13 mouse cellular contexts compared by ENCODE assay signal in genomic region chr3:138240411-138240810, GRCm38 (mm10). TPM values are rescaled to one million over a fixed set of nuclear protein-coding genes. Genes with fewer than 3 reads are reported as not detected.
DNase-seq lines count a peak whose midpoint lies in the region; ATAC-seq and TF ChIP-seq lines count a peak whose summit lies in the region.
"Had no signal": no experiment of that assay in that cellular context is flagged by ENCODE, and none has a peak within 500 bp of the region (broad histone marks: within the 10 kb centered on the region; RNA-seq: fewer than 3 reads in every experiment).

No protein-coding gene starts in this region.

- TF ChIP-seq CTCF in kidney, postnatal 0 days (IDR thresholded peaks at IDR 0.05; ENCODE audit: low read depth) = peak; percentile 76

- 65% methylated on average over 3 of the region's 3 CpGs for WGBS in kidney, postnatal 0 days

- no peaks in the 10 kb centered on the region for H3K36me3 ChIP-seq in kidney, postnatal 0 days (ENCODE audit: insufficient read depth, low read length)
- H3K36me3 ChIP-seq: liver, embryonic 13.5 days had no signal

- H3K4me3 ChIP-seq in kidney, postnatal 0 days (replicated peaks; ENCODE audit: low read depth, low read length) = no peak overlapping the region
- H3K4me3 ChIP-seq in brown adipose tissue, adult 24 weeks (ENCODE audit: insufficient read depth, low read depth, low read length) = no peak overlapping the region
- H3K4me3 ChIP-seq: liver, embryonic 13.5 days had no signal

- peak; percentile 21 for DNase-seq in embryo, embryonic 11 days
- no peak for DNase-seq in embryo, embryonic 9.5 days (ENCODE audit: extremely low spot score)
- DNase-seq in kidney, postnatal 0 days (ENCODE audit: low spot score) = peak; percentile 76
- DNase-seq in kidney, adult 11 months = no peak
- peak; percentile 85 for DNase-seq in 416B (ENCODE audit: low read depth)
- DNase-seq in spleen, postnatal 14 days (ENCODE audit: low spot score in 2 of 2) = no peak
- DNase-seq in layer of hippocampus, adult 8-10 months (ENCODE audit: low spot score in 2 of 2) = no peak
- DNase-seq: cerebellum, adult 18-20 months; gastrocnemius, postnatal 14 days; heart, postnatal 4 days; liver, embryonic 13.5 days had no signal

- H3K27ac ChIP-seq in kidney, postnatal 0 days = no peak overlapping the region
- H3K27ac ChIP-seq in brown adipose tissue, adult 24 weeks (replicated peaks; ENCODE audit: low read depth, low read length) = peak overlapping the region; percentile 88; the same call in 1 of the 2 replicates
- H3K27ac ChIP-seq: liver, embryonic 13.5 days had no signal

- H3K4me2 ChIP-seq in kidney, postnatal 0 days (ENCODE audit: low read length) = no peak overlapping the region
- H3K4me2 ChIP-seq: liver, embryonic 13.5 days had no signal

- no peak for ATAC-seq in kidney, postnatal 0 days (replicated peaks; ENCODE audit: low FRiP score, low read depth)

- peaks cover 18% of the 10 kb centered on the region for H3K4me1 ChIP-seq in kidney, postnatal 0 days (replicated peaks; ENCODE audit: insufficient read depth, low read length)
- H3K4me1 ChIP-seq in brown adipose tissue, adult 24 weeks (ENCODE audit: control insufficient read depth, insufficient read depth, insufficient read length, low read length) = peaks cover 9% of the 10 kb centered on the region; the same call in 1 of the 2 replicates
- H3K4me1 ChIP-seq: liver, embryonic 13.5 days had no signal

- no peaks in the 10 kb centered on the region for H3K27me3 ChIP-seq in kidney, postnatal 0 days (ENCODE audit: insufficient read depth, low read length)
- H3K27me3 ChIP-seq: liver, embryonic 13.5 days had no signal

- H3K9me3 ChIP-seq in kidney, postnatal 0 days (replicated peaks; ENCODE audit: low read length) = no peaks in the 10 kb centered on the region
- H3K9me3 ChIP-seq: liver, embryonic 13.5 days had no signal

- no peak overlapping the region for H3K9ac ChIP-seq in kidney, postnatal 0 days (ENCODE audit: low read depth, low read length)
- H3K9ac ChIP-seq: liver, embryonic 13.5 days had no signal

RNA-seq across cellular contexts. Expression of gene Adh1, which starts 20.4 kb away (rescaled TPM):
- 147 and 160 TPM in 2 replicates for polyA plus RNA-seq in kidney, postnatal 0 days (2015; fragmentation: Nextera tagmentation; extraction: Ambion mirVana)
- polyA plus RNA-seq in brown adipose tissue, adult 24 weeks (2012; ENCODE audit: insufficient read depth, insufficient read length, missing spikeins) = 171 and 175 TPM in 2 replicates
- 1 to 10 TPM; 1.1 to 2.1 (median 1.8) TPM for total RNA-seq in layer of hippocampus, adult 8-10 months (2022)

RNA-seq across cellular contexts. Expression of gene Adh7, which starts 22.9 kb away (rescaled TPM):
- polyA plus RNA-seq in kidney, postnatal 0 days (2015; fragmentation: Nextera tagmentation; extraction: Ambion mirVana) = 0.55 and 0.88 TPM in 2 replicates
- 0.83 and 1.2 TPM in 2 replicates for polyA plus RNA-seq in brown adipose tissue, adult 24 weeks (2012; ENCODE audit: insufficient read depth, insufficient read length, missing spikeins)
- total RNA-seq in layer of hippocampus, adult 8-10 months (2022) = under 1 TPM in 3 of 4 experiments, not detected in 1; 0.13 to 0.27 (median 0.21) TPM
- total RNA-seq: heart, postnatal 4 days had no signal

RNA-seq across cellular contexts. Expression of gene 4930579F01Rik, which starts 46.8 kb away (rescaled TPM):
- polyA plus RNA-seq in kidney, postnatal 0 days (2015; fragmentation: Nextera tagmentation; extraction: Ambion mirVana) = 0.14 and 0.40 TPM in 2 replicates
- polyA plus RNA-seq in brown adipose tissue, adult 24 weeks (2012; ENCODE audit: insufficient read depth, insufficient read length, missing spikeins) = not detected in 2 replicates
- not detected for total RNA-seq in layer of hippocampus, adult 8-10 months (2022)
- total RNA-seq: gastrocnemius, postnatal 14 days; heart, postnatal 4 days; layer of hippocampus, postnatal 14 days had no signal
- polyA plus RNA-seq: liver, embryonic 13.5 days had no signal

Comparison
In these comparisons a context has a peak if more than half of its experiments do, and no peak if none do; other contexts are left out.
1. DNase-seq: peak in embryo, embryonic 11 days (single experiment), kidney, postnatal 0 days (single experiment) and 416B (single experiment); none in embryo, embryonic 9.5 days (single experiment), kidney, adult 11 months (single experiment), spleen, postnatal 14 days (0 of 2) and layer of hippocampus, adult 8-10 months (0 of 2).